Mouse (Mus musculus) embryonic facial prominence, embryonic 14.5 days (tissue): ENCODE measurements around the gene Naa80. TPM values are rescaled to one million over a fixed set of nuclear protein-coding genes. Genes with fewer than 3 reads are reported as not detected.
A peak's percentile ranks its signal among the peaks of the same experiment; 100 is the strongest.

Source experiments
- ATAC-seq: fragments of 200-750 bp; cut with Nextera tagmentation; 2 replicates; pipeline ENCODE4 v1.8.0; 2017; ENCODE audit warnings: low read depth, moderate number of reproducible peaks, moderate TSS enrichment
- DNase-seq: peaks from one replicate; pipeline ENCODE4 v3.0.0-alpha.2; 2015; ENCODE audit warnings: low spot score
- H3K27ac ChIP-seq: fragments of 300-500 bp; sonication (generic); replicated peaks from 2 replicates; pipeline ENCODE4 v1.5.1; 2014; ENCODE audit warnings: low read depth, mild to moderate bottlenecking, low read length, moderate library complexity
- H3K27me3 ChIP-seq: fragments of 300-500 bp; sonication (generic); replicated peaks from 2 replicates; pipeline ENCODE4 v1.6.1; 2014; ENCODE audit warnings: low read length; ENCODE audit not compliant: control insufficient read depth, insufficient read depth
- H3K36me3 ChIP-seq: fragments of 300-500 bp; sonication (generic); 2 replicates; pipeline ENCODE4 v1.6.1; 2014; ENCODE audit warnings: low read length, mixed read lengths; ENCODE audit not compliant: control insufficient read depth, insufficient read depth
- H3K4me1 ChIP-seq: fragments of 300-500 bp; sonication (generic); 2 replicates; pipeline ENCODE4 v1.6.1; 2014; ENCODE audit warnings: antibody characterized with exemption, low read length; ENCODE audit not compliant: control insufficient read depth, insufficient read depth
- H3K4me2 ChIP-seq: fragments of 300-500 bp; sonication (generic); 2 replicates; pipeline ENCODE4 v1.6.1; 2014; ENCODE audit warnings: low read depth, mild to moderate bottlenecking, low read length, moderate library complexity, mixed read lengths
- H3K4me3 ChIP-seq: fragments of 300-500 bp; sonication (generic); 2 replicates; pipeline ENCODE4 v1.5.1; 2014; ENCODE audit warnings: low read depth, mild to moderate bottlenecking, low read length
- H3K9ac ChIP-seq: fragments of 300-500 bp; sonication (generic); 2 replicates; pipeline ENCODE4 v1.6.1; 2014; ENCODE audit warnings: low read depth, mild to moderate bottlenecking, low read length, moderate library complexity, mixed read lengths
- H3K9me3 ChIP-seq: fragments of 300-500 bp; sonication (generic); 2 replicates; pipeline ENCODE4 v1.6.1; 2016; ENCODE audit warnings: low read length; ENCODE audit not compliant: control insufficient read depth
- WGBS: fragments of 180-500 bp; shearing (Covaris S2); extraction: QIAGEN DNeasy Blood & Tissue Kit; methylation state at CpG from one replicate; pipeline ENCODE4 v1.1.7; 2014; 5-methylcytosine and 5-hydroxymethylcytosine counted together
- polyA plus RNA-seq: library from polyadenylated mRNA; unstranded; fragments of >200 nt; fragmentation: Nextera tagmentation; extraction: Ambion mirVana; gene quantifications from 2 replicates; pipeline ENCODE4 v1.2.1, GENCODE M21; 2014

The Naa80 gene
- polyA plus RNA-seq, 1 experiment from 2014 or later: 15.9 TPM

- no peak overlapping the region for H3K9ac ChIP-seq
- H3K36me3 ChIP-seq: peaks cover 47% of the 10 kb centered on the region
- peaks cover 7% of the 10 kb centered on the region; the same call in 1 of the 2 replicates for H3K4me1 ChIP-seq
- H3K4me2 ChIP-seq: no peak overlapping the region
- DNase-seq: no peak
- H3K9me3 ChIP-seq: no peaks in the 10 kb centered on the region
- H3K4me3 ChIP-seq: no peak overlapping the region
- ATAC-seq: no peak
- no peaks in the 10 kb centered on the region for H3K27me3 ChIP-seq
- no peak overlapping the region for H3K27ac ChIP-seq
- 90% methylated on average over 11 of the region's 11 CpGs for WGBS
Observed at GRCm38 (mm10) chr9:107593101-107593976, 14.7 kb downstream of the Naa80 start.

- Histone ChIP-seq H3K4me3 (no peak overlapping the region), H3K27me3 (no peaks in the 10 kb centered on the region), H3K36me3 (peaks cover 47% of the 10 kb centered on the region), H3K4me1 (no peaks in the 10 kb centered on the region), H3K9me3 (no peaks in the 10 kb centered on the region), H3K4me2 (no peak overlapping the region), H3K9ac (no peak overlapping the region), H3K27ac (no peak overlapping the region)
- WGBS: 80% methylated on average over 8 of the region's 8 CpGs
- DNase-seq: no peak
- ATAC-seq: no peak
Observed at GRCm38 (mm10) chr9:107594281-107595062, 15.8 kb downstream of the Naa80 start.

GRCm38 (mm10) chr9:107596619-107597569 lies 18.2 kb downstream of the Naa80 start:
- no peaks in the 10 kb centered on the region for H3K27me3 ChIP-seq
- no peaks in the 10 kb centered on the region for H3K4me1 ChIP-seq
- ATAC-seq (no peak), DNase-seq (no peak)
- no peak overlapping the region for H3K9ac ChIP-seq
- no peak overlapping the region for H3K4me2 ChIP-seq
- no peak overlapping the region for H3K4me3 ChIP-seq
- H3K9me3 ChIP-seq: no peaks in the 10 kb centered on the region
- H3K36me3 ChIP-seq: peaks cover 23% of the 10 kb centered on the region
- 91% methylated on average over 11 of the region's 11 CpGs for WGBS
- H3K27ac ChIP-seq: no peak overlapping the region

GRCm38 (mm10) chr9:107598385-107598784 lies 19.7 kb downstream of the Naa80 start:
- Histone ChIP-seq H3K27ac (no peak overlapping the region), H3K36me3 (peaks cover 10% of the 10 kb centered on the region; the same call in 1 of the 2 replicates), H3K4me1 (peaks cover 4% of the 10 kb centered on the region; the same call in 1 of the 2 replicates), H3K27me3 (no peaks in the 10 kb centered on the region), H3K4me2 (no peak overlapping the region), H3K4me3 (no peak overlapping the region), H3K9me3 (no peaks in the 10 kb centered on the region), H3K9ac (peak overlapping the region; percentile 34; the same call in 1 of the 2 replicates)
- ATAC-seq (no peak), DNase-seq (no peak)
- 77% methylated on average over 5 of the region's 5 CpGs for WGBS

GRCm38 (mm10) chr9:107599433-107599832 lies 20.7 kb downstream of the Naa80 start:
- 92% methylated on average over 9 of the region's 9 CpGs for WGBS
- H3K4me1 ChIP-seq: peaks cover 10% of the 10 kb centered on the region
- no peak overlapping the region for H3K9ac ChIP-seq
- H3K27me3 ChIP-seq: no peaks in the 10 kb centered on the region
- no peak for ATAC-seq
- H3K36me3 ChIP-seq: no peaks in the 10 kb centered on the region; the same call in 1 of the 2 replicates
- H3K4me3 ChIP-seq: no peak overlapping the region
- H3K4me2 ChIP-seq: no peak overlapping the region
- no peak overlapping the region for H3K27ac ChIP-seq
- no peak for DNase-seq
- no peaks in the 10 kb centered on the region for H3K9me3 ChIP-seq

- no peak overlapping the region for H3K27ac ChIP-seq
- no peak overlapping the region for H3K9ac ChIP-seq
- H3K27me3 ChIP-seq: no peaks in the 10 kb centered on the region
- no peak overlapping the region for H3K4me2 ChIP-seq
- no peaks in the 10 kb centered on the region for H3K36me3 ChIP-seq
- ATAC-seq (no peak), DNase-seq (no peak)
- peaks cover 14% of the 10 kb centered on the region for H3K4me1 ChIP-seq
- WGBS: 69% methylated on average over 14 of the region's 14 CpGs
- H3K4me3 ChIP-seq: no peak overlapping the region
- H3K9me3 ChIP-seq: no peaks in the 10 kb centered on the region
Observed at GRCm38 (mm10) chr9:107599842-107600241, 21.2 kb downstream of the Naa80 start.

GRCm38 (mm10) chr9:107600745-107601144 lies 22.1 kb downstream of the Naa80 start:
- H3K4me1 ChIP-seq: peaks cover 20% of the 10 kb centered on the region
- 83% methylated on average over 12 of the region's 12 CpGs for WGBS
- H3K27ac ChIP-seq: no peak overlapping the region
- no peak for ATAC-seq
- no peak overlapping the region for H3K4me3 ChIP-seq
- H3K36me3 ChIP-seq: no peaks in the 10 kb centered on the region
- DNase-seq: no peak
- H3K27me3 ChIP-seq: no peaks in the 10 kb centered on the region
- no peak overlapping the region for H3K9ac ChIP-seq
- H3K9me3 ChIP-seq: no peaks in the 10 kb centered on the region
- H3K4me2 ChIP-seq: no peak overlapping the region

GRCm38 (mm10) chr9:107601275-107601674 lies 22.6 kb downstream of the Naa80 start:
- no peak for ATAC-seq
- no peak overlapping the region for H3K4me3 ChIP-seq
- no peaks in the 10 kb centered on the region for H3K27me3 ChIP-seq
- WGBS: 90% methylated on average over 11 of the region's 11 CpGs
- H3K4me1 ChIP-seq: peaks cover 20% of the 10 kb centered on the region
- no peak overlapping the region for H3K27ac ChIP-seq
- no peaks in the 10 kb centered on the region for H3K9me3 ChIP-seq
- DNase-seq: no peak
- H3K4me2 ChIP-seq: no peak overlapping the region
- H3K9ac ChIP-seq: no peak overlapping the region
- no peaks in the 10 kb centered on the region for H3K36me3 ChIP-seq
